Mouse (Mus musculus) kidney, adult 2 months (tissue): ENCODE data around the gene H2-Aa. TPM values are rescaled to one million over a fixed set of nuclear protein-coding genes. Genes with fewer than 3 reads are reported as not detected.

Experiments
- DNase-seq: peaks from one replicate; pipeline ENCODE4 v3.0.0; 2021
- H3K27ac ChIP-seq: fragments of 200-500 bp; 2 replicates; pipeline ENCODE4 v1.5.1; 2012; ENCODE audit warnings: low read depth, low read length, control low read depth, inconsistent platforms; ENCODE audit not compliant: insufficient read depth
- H3K27me3 ChIP-seq: fragments of 200-500 bp; replicated peaks from 2 replicates; pipeline ENCODE4 v1.6.1; 2012; ENCODE audit warnings: mild to moderate bottlenecking, moderate library complexity, low read length, inconsistent platforms; ENCODE audit not compliant: control insufficient read depth, insufficient read depth
- H3K36me3 ChIP-seq: fragments of 200-500 bp; 2 replicates; pipeline ENCODE4 v1.6.1; 2012; ENCODE audit warnings: mild to moderate bottlenecking, moderate library complexity, low read length, inconsistent platforms; ENCODE audit not compliant: control insufficient read depth, insufficient read depth
- H3K4me1 ChIP-seq: fragments of 200-500 bp; 2 replicates; pipeline ENCODE4 v1.6.1; 2011; ENCODE audit warnings: low read length; ENCODE audit not compliant: control insufficient read depth, insufficient read depth
- H3K4me3 ChIP-seq: fragments of 200-500 bp; 2 replicates; pipeline ENCODE4 v1.5.1; 2011; ENCODE audit warnings: mild to moderate bottlenecking, low read depth, low read length, control low read depth; ENCODE audit not compliant: insufficient read depth
- CTCF ChIP-seq: fragments of 200-500 bp; conservative IDR thresholded peaks from 2 replicates; pipeline ENCODE4 v1.5.1; 2011; ENCODE audit warnings: low read depth, mild to moderate bottlenecking, control low read depth, low read length, moderate library complexity, mixed read lengths; ENCODE audit not compliant: insufficient read depth, insufficient read length
- POLR2A ChIP-seq: fragments of 200-500 bp; IDR thresholded peaks from one replicate; pipeline ENCODE4 v1.6.1; 2011; ENCODE audit warnings: low read depth, low read length, control low read depth
- WGBS: fragments of 180-500 bp; shearing (Covaris S2); methylation state at CpG from one replicate; pipeline ENCODE4 v1.1.7; 2018; 5-methylcytosine and 5-hydroxymethylcytosine counted together
- polyA plus RNA-seq: library from polyadenylated mRNA; depleted of rRNA; stranded (reverse); fragments of >200 nt; gene quantifications from 2 replicates; pipeline ENCODE4 v1.2.3, GENCODE M21; 2012

Gene H2-Aa
- polyA plus RNA-seq, 1 experiment = 298 TPM

- Histone ChIP-seq H3K27ac (no peak overlapping the region), H3K4me3 (no peak overlapping the region), H3K4me1 (peaks cover 3% of the 10 kb centered on the region; the same call in 1 of the 2 replicates), H3K27me3 (no peaks in the 10 kb centered on the region), H3K36me3 (no peaks in the 10 kb centered on the region)
- TF ChIP-seq POLR2A = no peak
- TF ChIP-seq CTCF = no peak
- no peak for DNase-seq
- 89% methylated on average over 8 of the region's 8 CpGs for WGBS
Measured at GRCm38 (mm10) chr17:34300071-34300470, 12.4 kb upstream of the H2-Aa start.

DNA sequence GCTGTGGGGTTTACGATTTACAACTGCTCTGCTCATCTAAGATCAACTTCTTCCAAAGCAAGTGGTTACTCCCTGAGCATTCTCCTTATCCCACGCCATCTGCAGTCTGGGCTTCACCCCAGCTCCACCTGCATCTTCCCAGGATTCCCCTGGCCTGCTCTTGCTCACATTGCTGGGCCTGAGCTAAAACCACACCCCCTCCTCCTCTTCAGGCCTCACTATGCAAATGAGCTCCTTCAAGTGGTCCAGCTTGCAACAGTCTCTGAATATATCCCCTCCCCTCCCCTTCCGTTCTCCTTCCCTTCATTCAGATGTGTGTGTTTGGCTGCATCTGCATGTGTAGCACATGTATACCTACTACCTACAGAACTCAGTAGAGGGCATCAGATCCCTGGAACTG is 11.7 kb upstream of the H2-Aa start:
- Histone ChIP-seq H3K36me3 (no peaks in the 10 kb centered on the region), H3K4me3 (no peak overlapping the region), H3K27me3 (no peaks in the 10 kb centered on the region), H3K4me1 (peaks cover 3% of the 10 kb centered on the region; the same call in 1 of the 2 replicates), H3K27ac (no peak overlapping the region)
- 92% methylated on average over 3 of the region's 3 CpGs for WGBS
- DNase-seq = no peak
- TF ChIP-seq CTCF (no peak), POLR2A (no peak)

DNA sequence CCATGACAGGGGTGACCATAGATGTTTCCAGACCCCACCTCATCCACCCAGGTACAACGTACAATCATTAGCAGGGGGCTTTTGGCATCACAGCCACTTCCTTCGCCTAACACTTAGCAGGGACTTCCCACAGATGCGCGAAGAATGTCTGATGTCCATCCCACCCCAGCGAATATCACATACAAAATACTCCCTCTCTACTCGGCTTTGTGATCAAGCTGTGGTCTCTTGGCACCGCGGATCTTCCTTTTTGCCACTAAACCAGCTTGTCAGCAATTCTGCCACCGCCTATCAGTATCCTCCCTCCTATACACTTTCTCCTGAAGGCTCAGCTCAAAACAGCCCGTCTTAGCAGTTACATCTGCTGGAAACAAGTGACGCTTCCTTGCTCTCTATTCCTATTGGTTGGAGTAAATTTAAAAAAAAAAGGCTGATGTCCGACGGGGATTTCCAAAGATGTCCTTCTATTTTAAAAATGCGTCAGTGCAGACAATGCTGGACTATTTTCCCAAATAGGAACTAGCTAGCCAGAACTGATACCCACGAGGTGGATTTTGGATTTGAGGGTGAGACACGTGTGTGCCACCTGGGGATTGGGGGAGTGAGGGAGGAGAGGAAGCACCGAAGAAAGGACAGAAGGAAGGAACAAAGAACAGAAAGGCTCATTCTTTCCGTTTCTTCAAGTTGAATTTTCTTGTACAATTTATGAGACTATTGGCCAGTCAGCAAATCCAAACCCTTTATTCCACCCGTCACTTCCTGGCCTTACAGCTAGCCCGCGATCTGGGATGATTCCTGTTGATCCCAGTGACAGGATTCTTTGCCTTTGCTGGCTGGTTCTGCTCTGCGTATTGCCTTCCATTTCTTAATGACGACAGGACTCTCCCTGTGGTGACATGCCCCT is 8.5 kb upstream of the H2-Aa start:
- H3K27me3 ChIP-seq = no peaks in the 10 kb centered on the region
- DNase-seq = peak; percentile 86
- H3K4me3 ChIP-seq = no peak overlapping the region; the same call in 1 of the 2 replicates
- H3K4me1 ChIP-seq = peaks cover 3% of the 10 kb centered on the region; the same call in 1 of the 2 replicates
- H3K27ac ChIP-seq = peak overlapping the region; percentile 39; the same call in 1 of the 2 replicates
- H3K36me3 ChIP-seq = no peaks in the 10 kb centered on the region
- WGBS = 24% methylated on average over 23 of the region's 23 CpGs
- TF ChIP-seq POLR2A (no peak), CTCF (no peak)

DNA sequence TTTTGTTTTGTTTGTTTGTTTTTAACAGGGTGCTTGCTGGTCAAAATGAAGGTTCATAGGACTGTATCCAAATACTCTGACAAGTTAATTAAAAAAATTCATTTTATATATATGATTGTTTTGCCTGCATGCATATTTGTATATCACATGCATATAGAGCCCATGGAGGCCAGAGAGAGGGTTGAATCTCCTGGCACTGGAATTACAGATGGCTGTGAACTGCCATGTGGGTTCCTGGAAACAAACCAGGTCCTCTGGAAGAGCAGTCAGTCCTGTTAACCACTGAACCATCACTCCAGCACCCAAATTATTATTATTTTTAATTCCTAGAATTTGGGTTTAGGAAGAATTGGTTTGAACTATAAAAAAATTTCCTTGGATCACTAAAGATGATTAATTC is 7.7 kb upstream of the H2-Aa start:
- H3K27me3 ChIP-seq = no peaks in the 10 kb centered on the region
- DNase-seq = no peak
- no peak for TF ChIP-seq CTCF
- no peak for TF ChIP-seq POLR2A
- no peaks in the 10 kb centered on the region for H3K36me3 ChIP-seq
- H3K27ac ChIP-seq = no peak overlapping the region
- H3K4me1 ChIP-seq = peaks cover 3% of the 10 kb centered on the region; the same call in 1 of the 2 replicates
- no peak overlapping the region for H3K4me3 ChIP-seq

DNA sequence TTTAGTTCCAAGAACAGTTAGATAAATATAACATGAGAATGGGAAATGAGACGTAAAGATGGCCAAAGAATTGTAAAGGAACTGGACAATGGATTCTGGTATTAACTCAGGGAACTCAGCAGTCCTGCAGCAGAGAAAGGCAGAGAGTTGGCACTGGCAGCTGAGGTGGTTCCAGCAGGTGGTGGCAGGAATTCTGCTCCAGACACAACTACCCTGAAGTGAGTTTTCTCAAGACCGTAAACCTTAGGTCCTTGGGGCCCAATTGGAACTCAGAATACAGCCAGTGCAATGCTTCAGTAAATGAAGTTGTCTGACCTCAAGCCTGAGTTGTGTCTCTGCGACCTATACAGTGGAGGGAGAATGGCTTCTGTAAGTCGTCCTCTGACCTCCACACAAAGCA is 6.6 kb upstream of the H2-Aa start:
- peaks cover 3% of the 10 kb centered on the region; the same call in 1 of the 2 replicates for H3K4me1 ChIP-seq
- no peak for DNase-seq
- H3K27me3 ChIP-seq = no peaks in the 10 kb centered on the region
- H3K4me3 ChIP-seq = no peak overlapping the region
- WGBS = 73% methylated on average over 4 of the region's 4 CpGs
- H3K36me3 ChIP-seq = no peaks in the 10 kb centered on the region
- TF ChIP-seq CTCF (no peak), POLR2A (no peak)
- no peak overlapping the region for H3K27ac ChIP-seq

DNA sequence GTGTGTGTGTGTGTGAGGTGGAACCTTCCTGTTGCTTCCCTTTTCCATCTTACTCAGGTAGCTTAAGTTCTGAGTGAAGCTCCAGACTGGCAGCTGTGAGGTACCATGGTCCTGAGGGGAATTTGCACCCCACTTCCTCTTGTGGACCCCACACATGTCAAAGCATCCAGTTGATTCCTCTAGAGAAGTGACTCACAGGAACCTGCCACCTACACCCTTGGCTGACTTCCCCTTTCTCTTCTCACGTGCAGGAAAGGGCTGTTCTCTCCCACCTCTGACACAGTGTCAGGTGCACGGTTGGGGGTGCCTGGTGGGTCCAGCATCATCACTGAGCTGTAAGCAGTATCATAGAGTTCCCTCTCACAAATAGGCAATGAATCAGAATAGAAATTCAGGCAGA is 5.9 kb upstream of the H2-Aa start:
- WGBS = 49% methylated on average over 2 of the region's 2 CpGs
- DNase-seq = no peak
- H3K4me1 ChIP-seq = peaks cover 3% of the 10 kb centered on the region; the same call in 1 of the 2 replicates
- no peak overlapping the region for H3K27ac ChIP-seq
- H3K27me3 ChIP-seq = no peaks in the 10 kb centered on the region
- TF ChIP-seq POLR2A (no peak), CTCF (no peak)
- H3K36me3 ChIP-seq = no peaks in the 10 kb centered on the region
- H3K4me3 ChIP-seq = no peak overlapping the region

DNA sequence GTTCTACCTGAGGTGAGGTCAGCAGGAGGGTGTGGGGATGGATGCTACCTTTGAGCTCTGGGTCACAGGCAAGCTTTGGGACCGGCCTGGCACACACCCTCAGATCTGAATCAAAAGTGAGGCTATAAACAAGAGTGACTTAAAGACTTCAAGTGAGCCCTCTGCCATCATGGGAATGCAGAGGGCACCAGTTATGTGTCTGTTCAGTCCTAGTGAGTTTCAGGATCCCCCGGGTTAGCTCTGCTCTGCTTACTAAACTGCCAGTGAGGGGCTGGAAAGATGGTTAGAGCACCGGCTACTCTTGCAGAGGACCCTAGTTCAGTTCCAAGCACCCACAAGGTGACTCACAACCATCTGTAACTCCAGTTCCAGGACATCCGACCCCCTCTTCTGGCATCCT is 4.9 kb upstream of the H2-Aa start:
- no peak for TF ChIP-seq CTCF
- TF ChIP-seq POLR2A = no peak
- peaks cover 3% of the 10 kb centered on the region; the same call in 1 of the 2 replicates for H3K4me1 ChIP-seq
- no peaks in the 10 kb centered on the region for H3K27me3 ChIP-seq
- WGBS = 93% methylated on average over 4 of the region's 4 CpGs
- no peak overlapping the region for H3K4me3 ChIP-seq
- DNase-seq = no peak
- no peak overlapping the region for H3K27ac ChIP-seq
- H3K36me3 ChIP-seq = no peaks in the 10 kb centered on the region

GRCm38 (mm10) chr17:34291609-34292008 is 4.0 kb upstream of the H2-Aa start:
- Histone ChIP-seq H3K27ac (no peak overlapping the region), H3K36me3 (no peaks in the 10 kb centered on the region), H3K4me1 (peaks cover 3% of the 10 kb centered on the region; the same call in 1 of the 2 replicates), H3K27me3 (no peaks in the 10 kb centered on the region), H3K4me3 (no peak overlapping the region)
- peak; percentile 81 for DNase-seq
- TF ChIP-seq POLR2A = no peak
- no peak for TF ChIP-seq CTCF
- 14% methylated on average over 8 of the region's 8 CpGs for WGBS
